Mouse (Mus musculus) heart, adult 8-10 months (tissue): ENCODE results near the gene Smim6. TPM values are rescaled to one million over a fixed set of nuclear protein-coding genes. Genes with fewer than 3 reads are reported as not detected.

ENCODE experiments used
- DNase-seq: peaks from one replicate; pipeline ENCODE4 v3.0.0; 2022; ENCODE audit warnings: low spot score
- total RNA-seq, 4 experiments: library from RNA; stranded (reverse); gene quantifications; 2 replicates each; pipeline ENCODE4 v1.2.4; 2022

Smim6 gene
- total RNA-seq, 4 experiments from 2014 or later: not detected

- no peak for DNase-seq
These were observed 21.9 kb downstream of the Smim6 start for GRCm38 (mm10) chr11:115933747-115934110.

- peak; percentile 68 for DNase-seq
These were observed 28.0 kb downstream of the Smim6 start for GRCm38 (mm10) chr11:115939690-115940329.

GRCm38 (mm10) chr11:115941980-115942379, 30.2 kb downstream of the Smim6 start:
- no peak for DNase-seq

GRCm38 (mm10) chr11:115945247-115945646, 33.4 kb downstream of the Smim6 start:
- DNase-seq: no peak

GRCm38 (mm10) chr11:115946221-115946828, 34.5 kb downstream of the Smim6 start:
- no peak for DNase-seq

- no peak for DNase-seq
These were observed 36.5 kb downstream of the Smim6 start for GRCm38 (mm10) chr11:115948316-115948715.

- no peak for DNase-seq
These were observed 38.9 kb downstream of the Smim6 start for GRCm38 (mm10) chr11:115950719-115951118.

GRCm38 (mm10) chr11:115954712-115955111, 42.9 kb downstream of the Smim6 start:
- DNase-seq: no peak

GRCm38 (mm10) chr11:115955195-115955858, 43.5 kb downstream of the Smim6 start:
- DNase-seq: peak; percentile 51

GRCm38 (mm10) chr11:115956453-115956852, 44.6 kb downstream of the Smim6 start:
- no peak for DNase-seq

GRCm38 (mm10) chr11:115957971-115958370, 46.2 kb downstream of the Smim6 start:
- no peak for DNase-seq

GRCm38 (mm10) chr11:115959018-115959417, 47.2 kb downstream of the Smim6 start:
- DNase-seq: no peak

GRCm38 (mm10) chr11:115962651-115963412, 51.0 kb downstream of the Smim6 start:
- no peak for DNase-seq

Other genes with a start within 250 kb of the Smim6 start
- gene Grb2, start 203.4 kb upstream of the Smim6 start, total RNA-seq: 100 to 1,000 TPM in 3 of 4 experiments, 10 to 100 TPM in 1; 93.7 to 126 (median 111) TPM
- 100 to 1,000 TPM in 2 of 4 experiments, 10 to 100 TPM in 2; 96.2 to 103 (median 100) TPM for gene Tmem94, start 146.6 kb upstream of the Smim6 start, total RNA-seq
- 10 to 100 TPM; 40.3 to 48.2 (median 44.7) TPM for gene Caskin2, start 98.4 kb upstream of the Smim6 start, total RNA-seq
- 1 to 10 TPM; 6.9 to 8.8 (median 7.5) TPM for gene Tsen54, start 97.3 kb upstream of the Smim6 start, total RNA-seq
- gene Llgl2, start 88.0 kb upstream of the Smim6 start, total RNA-seq: 10 to 100 TPM; 15.7 to 31.8 (median 20.3) TPM
- under 1 TPM in 1 of 4 experiments, not detected in 3; 0.06 TPM for gene Myo15b, start 53.6 kb upstream of the Smim6 start, total RNA-seq
- 10 to 100 TPM; 11.0 to 28.2 (median 14.6) TPM for gene Smim5, start 12.1 kb upstream of the Smim6 start, total RNA-seq
- gene Sap30bp, start 21.3 kb downstream of the Smim6 start, total RNA-seq: 10 to 100 TPM; 14.7 to 21.3 (median 16.2) TPM
- gene Recql5, start 21.5 kb downstream of the Smim6 start, total RNA-seq: 10 to 100 TPM in 1 of 4 experiments, 1 to 10 TPM in 3; 6.8 to 14.7 (median 8.2) TPM
- gene Itgb4, start 62.7 kb downstream of the Smim6 start, total RNA-seq: 1 to 10 TPM; 2.3 to 3.1 (median 3.0) TPM
- gene Galk1, start 100.7 kb downstream of the Smim6 start, total RNA-seq: 10 to 100 TPM; 12.5 to 16.0 (median 15.0) TPM
- 100 to 1,000 TPM in 3 of 4 experiments, 10 to 100 TPM in 1; 92.7 to 141 (median 123) TPM for gene H3f3b, start 115.9 kb downstream of the Smim6 start, total RNA-seq
- gene Unk, start 118.3 kb downstream of the Smim6 start, total RNA-seq: 1 to 10 TPM; 7.2 to 9.4 (median 7.8) TPM
- 1 to 10 TPM in 2 of 4 experiments, under 1 TPM in 2; 0.41 to 1.4 (median 0.83) TPM for gene Unc13d, start 165.9 kb downstream of the Smim6 start, total RNA-seq
- 100 to 1,000 TPM; 108 to 126 (median 116) TPM for gene Wbp2, start 175.0 kb downstream of the Smim6 start, total RNA-seq
- 10 to 100 TPM; 17.9 to 25.7 (median 22.1) TPM for gene Trim47, start 215.2 kb downstream of the Smim6 start, total RNA-seq
- gene Trim65, start 219.1 kb downstream of the Smim6 start, total RNA-seq: 1 to 10 TPM; 6.6 to 8.2 (median 7.6) TPM
- gene Mrpl38, start 226.9 kb downstream of the Smim6 start, total RNA-seq: 10 to 100 TPM; 60.0 to 66.2 (median 63.9) TPM